Mouse (Mus musculus) kidney, postnatal 0 days (tissue): Measurements from ENCODE around the gene Rprd1b. TPM values are rescaled to one million over a fixed set of nuclear protein-coding genes. Genes with fewer than 3 reads are reported as not detected.

Experiments
- ATAC-seq: fragments of 200-750 bp; cut with Nextera tagmentation; replicated peaks from 2 replicates; pipeline ENCODE4 v1.8.0; 2017; ENCODE audit warnings: low read depth, moderate number of reproducible peaks, moderate TSS enrichment, moderate library complexity; ENCODE audit not compliant: low FRiP score
- DNase-seq: peaks from one replicate; pipeline ENCODE4 v3.0.0-alpha.2; 2016; ENCODE audit warnings: low spot score
- H3K27ac ChIP-seq: fragments of 300-500 bp; sonication (generic); 2 replicates; pipeline ENCODE4 v1.5.1; 2014; ENCODE audit warnings: mild to moderate bottlenecking
- H3K27me3 ChIP-seq: fragments of 300-500 bp; sonication (generic); 2 replicates; pipeline ENCODE4 v1.6.1; 2014; ENCODE audit warnings: low read length, mixed read lengths; ENCODE audit not compliant: insufficient read depth
- H3K36me3 ChIP-seq: fragments of 300-500 bp; sonication (generic); 2 replicates; pipeline ENCODE4 v1.6.1; 2014; ENCODE audit warnings: low read length, mixed read lengths; ENCODE audit not compliant: insufficient read depth
- H3K4me1 ChIP-seq: fragments of 300-500 bp; sonication (generic); replicated peaks from 2 replicates; pipeline ENCODE4 v1.6.1; 2014; ENCODE audit warnings: antibody characterized with exemption, low read length, mixed read lengths; ENCODE audit not compliant: insufficient read depth
- H3K4me2 ChIP-seq: fragments of 300-500 bp; sonication (generic); 2 replicates; pipeline ENCODE4 v1.6.1; 2014; ENCODE audit warnings: mild to moderate bottlenecking, low read length, moderate library complexity, mixed read lengths
- H3K4me3 ChIP-seq: fragments of 300-500 bp; sonication (generic); replicated peaks from 2 replicates; pipeline ENCODE4 v1.5.1; 2014; ENCODE audit warnings: low read depth, low read length
- H3K9ac ChIP-seq: fragments of 300-500 bp; sonication (generic); 2 replicates; pipeline ENCODE4 v1.6.1; 2014; ENCODE audit warnings: low read depth, low read length
- H3K9me3 ChIP-seq: fragments of 300-500 bp; sonication (generic); replicated peaks from 2 replicates; pipeline ENCODE4 v1.6.1; 2016; ENCODE audit warnings: low read length, inconsistent platforms, mixed read lengths
- CTCF ChIP-seq: IDR thresholded peaks from 2 replicates; pipeline ENCODE4 v1.5.1; 2016; ENCODE audit warnings: antibody characterized with exemption, low read depth, mild to moderate bottlenecking, moderate library complexity
- WGBS: fragments of 180-500 bp; shearing (Covaris S2); extraction: QIAGEN DNeasy Blood & Tissue Kit; methylation state at CpG from one replicate; pipeline ENCODE4 v1.1.7; 2014; 5-methylcytosine and 5-hydroxymethylcytosine counted together
- polyA plus RNA-seq: library from polyadenylated mRNA; unstranded; fragments of >200 nt; fragmentation: Nextera tagmentation; extraction: Ambion mirVana; gene quantifications from 2 replicates; pipeline ENCODE4 v1.2.1, GENCODE M21; 2015

The Rprd1b gene
- polyA plus RNA-seq, 1 experiment from 2014 or later: 29.6 TPM

GRCm38 (mm10) chr2:158178139-158178538 is 149.8 kb downstream of the Rprd1b start:
- Histone ChIP-seq H3K9me3 (no peaks in the 10 kb centered on the region), H3K4me3 (no peak overlapping the region), H3K27ac (peak overlapping the region; percentile 67; the same call in 1 of the 2 replicates), H3K9ac (no peak overlapping the region), H3K27me3 (no peaks in the 10 kb centered on the region), H3K36me3 (no peaks in the 10 kb centered on the region), H3K4me2 (0 out of 2 replicates have a peak overlapping the region, but pooled peaks have one; percentile 55), H3K4me1 (peaks cover 15% of the 10 kb centered on the region; the same call in 1 of the 2 replicates)
- WGBS: 71% methylated on average over 4 of the region's 4 CpGs
- TF ChIP-seq CTCF: no peak
- DNase-seq (no peak), ATAC-seq (no peak)

GRCm38 (mm10) chr2:158178696-158179369 is 150.5 kb downstream of the Rprd1b start:
- 4% methylated on average over 18 of the region's 19 CpGs for WGBS
- peak overlapping the region; percentile 67 for H3K27ac ChIP-seq
- H3K4me3 ChIP-seq: peak overlapping the region; percentile 24; the same call in 1 of the 2 replicates
- ATAC-seq (peak; percentile 88), DNase-seq (peak; percentile 92)
- H3K4me2 ChIP-seq: peak overlapping the region; percentile 55
- no peaks in the 10 kb centered on the region for H3K27me3 ChIP-seq
- no peaks in the 10 kb centered on the region for H3K9me3 ChIP-seq
- no peaks in the 10 kb centered on the region for H3K36me3 ChIP-seq
- peaks cover 15% of the 10 kb centered on the region; the same call in 1 of the 2 replicates for H3K4me1 ChIP-seq
- TF ChIP-seq CTCF: peak; percentile 39; the same call in 1 of the 2 replicates
- H3K9ac ChIP-seq: peak overlapping the region; percentile 18; the same call in 1 of the 2 replicates

- no peaks in the 10 kb centered on the region for H3K36me3 ChIP-seq
- peak overlapping the region; percentile 24; the same call in 1 of the 2 replicates for H3K4me3 ChIP-seq
- no peaks in the 10 kb centered on the region for H3K9me3 ChIP-seq
- H3K27ac ChIP-seq: peak overlapping the region; percentile 67
- WGBS: 11% methylated on average over 18 of the region's 18 CpGs
- peak overlapping the region; percentile 18; the same call in 1 of the 2 replicates for H3K9ac ChIP-seq
- DNase-seq (peak; percentile 74), ATAC-seq (peak; percentile 12; the same call in 1 of the 2 replicates)
- H3K4me1 ChIP-seq: peaks cover 15% of the 10 kb centered on the region; the same call in 1 of the 2 replicates
- peak overlapping the region; percentile 55 for H3K4me2 ChIP-seq
- no peak for TF ChIP-seq CTCF
- H3K27me3 ChIP-seq: no peaks in the 10 kb centered on the region
Observed at GRCm38 (mm10) chr2:158179370-158180111, 151.2 kb downstream of the Rprd1b start.

- peaks cover 15% of the 10 kb centered on the region; the same call in 1 of the 2 replicates for H3K4me1 ChIP-seq
- no peak overlapping the region for H3K27ac ChIP-seq
- H3K36me3 ChIP-seq: no peaks in the 10 kb centered on the region
- peak; percentile 83 for TF ChIP-seq CTCF
- H3K9ac ChIP-seq: no peak overlapping the region
- WGBS: 55% methylated on average over 9 of the region's 9 CpGs
- no peak overlapping the region for H3K4me2 ChIP-seq
- H3K4me3 ChIP-seq: no peak overlapping the region
- H3K9me3 ChIP-seq: no peaks in the 10 kb centered on the region
- ATAC-seq: no peak
- no peaks in the 10 kb centered on the region for H3K27me3 ChIP-seq
- peak; percentile 64 for DNase-seq
Observed at GRCm38 (mm10) chr2:158180797-158181196, 152.5 kb downstream of the Rprd1b start.

Other genes with a start within 250 kb of the Rprd1b start
- 0.26 and 0.38 TPM in 2 replicates for gene Vstm2l, start 113.8 kb upstream of the Rprd1b start, polyA plus RNA-seq
- 13.6 and 15.2 TPM in 2 replicates for gene Tti1, start 64 bp upstream of the Rprd1b start, polyA plus RNA-seq
- 26.9 and 31.7 TPM in 2 replicates for gene Tgm2, start 117.9 kb downstream of the Rprd1b start, polyA plus RNA-seq
- 4.0 and 4.7 TPM in 2 replicates for gene D630003M21Rik, start 200.7 kb downstream of the Rprd1b start, polyA plus RNA-seq
- gene Bpi, start 229.6 kb downstream of the Rprd1b start, polyA plus RNA-seq: 0.08 and 0.12 TPM in 2 replicates